Mouse (Mus musculus) hindbrain, embryonic 14.5 days (tissue): ENCODE data around the gene Sfi1. TPM values are rescaled to one million over a fixed set of nuclear protein-coding genes. Genes with fewer than 3 reads are reported as not detected.
A peak's percentile ranks its signal among the peaks of the same experiment; 100 is the strongest.
"Not testable (repeated sequence)": the region's sequence is repeated elsewhere in the genome, so short reads cannot be mapped to it uniquely, and the experiment has no call there.

Experiments
- ATAC-seq: fragments of 200-750 bp; cut with Nextera tagmentation; 2 replicates; pipeline ENCODE4 v1.8.0; 2017; ENCODE audit warnings: moderate number of reproducible peaks, mild to moderate bottlenecking, moderate TSS enrichment, moderate library complexity; ENCODE audit not compliant: low FRiP score
- DNase-seq: peaks from one replicate; pipeline ENCODE4 v3.0.0-alpha.2; 2015; ENCODE audit warnings: low spot score
- H3K27ac ChIP-seq: fragments of 300-500 bp; sonication (generic); 2 replicates; pipeline ENCODE4 v1.5.1; 2014; ENCODE audit warnings: mild to moderate bottlenecking, moderate library complexity
- H3K27me3 ChIP-seq: fragments of 300-500 bp; sonication (generic); 2 replicates; pipeline ENCODE4 v1.6.1; 2014; ENCODE audit warnings: mild to moderate bottlenecking, low read length, mixed read lengths; ENCODE audit not compliant: control insufficient read depth, insufficient read depth
- H3K36me3 ChIP-seq: fragments of 300-500 bp; sonication (generic); replicated peaks from 2 replicates; pipeline ENCODE4 v1.6.1; 2014; ENCODE audit not compliant: control insufficient read depth, insufficient read depth
- H3K4me1 ChIP-seq: fragments of 300-500 bp; sonication (generic); replicated peaks from 2 replicates; pipeline ENCODE4 v1.6.1; 2014; ENCODE audit warnings: antibody characterized with exemption, low read length, mixed read lengths; ENCODE audit not compliant: control insufficient read depth, insufficient read depth
- H3K4me2 ChIP-seq: fragments of 300-500 bp; sonication (generic); replicated peaks from 2 replicates; pipeline ENCODE4 v1.6.1; 2014; ENCODE audit warnings: mild to moderate bottlenecking, moderate library complexity
- H3K4me3 ChIP-seq: fragments of 300-500 bp; sonication (generic); replicated peaks from 2 replicates; pipeline ENCODE4 v1.5.1; 2014; ENCODE audit warnings: mild to moderate bottlenecking, low read length
- H3K9ac ChIP-seq: fragments of 300-500 bp; sonication (generic); 2 replicates; pipeline ENCODE4 v1.6.1; 2014
- H3K9me3 ChIP-seq: fragments of 300-500 bp; sonication (generic); 2 replicates; pipeline ENCODE4 v1.6.1; 2016; ENCODE audit warnings: low read length; ENCODE audit not compliant: control insufficient read depth
- WGBS: fragments of 180-500 bp; shearing (Covaris S2); extraction: QIAGEN DNeasy Blood & Tissue Kit; methylation state at CpG from one replicate; pipeline ENCODE4 v1.1.7; 2014; 5-methylcytosine and 5-hydroxymethylcytosine counted together
- polyA plus RNA-seq: library from polyadenylated mRNA; unstranded; fragments of >200 nt; fragmentation: Nextera tagmentation; extraction: Ambion mirVana; gene quantifications from 2 replicates; pipeline ENCODE4 v1.2.1, GENCODE M21; 2014

Sfi1 gene
- polyA plus RNA-seq, 1 experiment from 2014 or later: 11.3 TPM

GRCm38 (mm10) chr11:3138323-3138722, 54.9 kb downstream of the Sfi1 start:
- not testable (repeated sequence) for DNase-seq, H3K4me2 ChIP-seq, ATAC-seq, H3K27me3 ChIP-seq, H3K27ac ChIP-seq, H3K36me3 ChIP-seq, H3K9ac ChIP-seq, H3K4me1 ChIP-seq, H3K4me3 ChIP-seq
- 91% methylated on average over 2 of the region's 2 CpGs for WGBS
- peaks cover 16% of the 10 kb centered on the region for H3K9me3 ChIP-seq

- H3K4me1 ChIP-seq, H3K4me3 ChIP-seq, DNase-seq, H3K36me3 ChIP-seq, H3K27me3 ChIP-seq, H3K9ac ChIP-seq, H3K27ac ChIP-seq, H3K4me2 ChIP-seq: not testable (repeated sequence)
- H3K9me3 ChIP-seq: peaks cover 13% of the 10 kb centered on the region
- peak; percentile 13 for ATAC-seq
- 92% methylated on average over 4 of the region's 4 CpGs for WGBS
Observed at GRCm38 (mm10) chr11:3137279-3137678, 56.0 kb downstream of the Sfi1 start.

GRCm38 (mm10) chr11:3135956-3136355, 57.3 kb downstream of the Sfi1 start:
- H3K9me3 ChIP-seq: peaks cover 13% of the 10 kb centered on the region
- not testable (repeated sequence) for H3K4me2 ChIP-seq, H3K4me3 ChIP-seq, ATAC-seq, H3K27ac ChIP-seq, H3K4me1 ChIP-seq, DNase-seq, H3K36me3 ChIP-seq, H3K9ac ChIP-seq, H3K27me3 ChIP-seq
- WGBS: 88% methylated on average over 3 of the region's 3 CpGs

GRCm38 (mm10) chr11:3135391-3135790, 57.9 kb downstream of the Sfi1 start:
- not testable (repeated sequence) for H3K27me3 ChIP-seq, H3K9ac ChIP-seq, H3K4me1 ChIP-seq, DNase-seq, H3K36me3 ChIP-seq, ATAC-seq, H3K4me2 ChIP-seq, H3K27ac ChIP-seq, H3K4me3 ChIP-seq
- H3K9me3 ChIP-seq: peaks cover 13% of the 10 kb centered on the region
- 98% methylated on average over 5 of the region's 7 CpGs for WGBS

GRCm38 (mm10) chr11:3133360-3133759, 59.9 kb downstream of the Sfi1 start:
- H3K27ac ChIP-seq, H3K27me3 ChIP-seq, H3K4me1 ChIP-seq, H3K9ac ChIP-seq, DNase-seq, H3K4me3 ChIP-seq, H3K4me2 ChIP-seq: not testable (repeated sequence)
- Histone ChIP-seq H3K9me3 (peaks cover 16% of the 10 kb centered on the region), H3K36me3 (peaks cover 11% of the 10 kb centered on the region; the same call in 1 of the 2 replicates)
- peak; percentile 10 for ATAC-seq
- WGBS: no CpG with 5 or more reads among the region's 4 CpGs

- DNase-seq, H3K4me2 ChIP-seq, H3K4me1 ChIP-seq, H3K9ac ChIP-seq, H3K27me3 ChIP-seq, H3K4me3 ChIP-seq, H3K27ac ChIP-seq: not testable (repeated sequence)
- Histone ChIP-seq H3K9me3 (peaks cover 16% of the 10 kb centered on the region), H3K36me3 (peaks cover 11% of the 10 kb centered on the region; the same call in 1 of the 2 replicates)
- ATAC-seq: peak; percentile 9
- 86% methylated on average over 3 of the region's 3 CpGs for WGBS
Observed at GRCm38 (mm10) chr11:3132957-3133356, 60.3 kb downstream of the Sfi1 start.

- H3K9ac ChIP-seq, H3K27ac ChIP-seq, H3K4me3 ChIP-seq, H3K4me2 ChIP-seq, H3K4me1 ChIP-seq, DNase-seq, H3K27me3 ChIP-seq: not testable (repeated sequence)
- peak; percentile 32 for ATAC-seq
- peaks cover 11% of the 10 kb centered on the region; the same call in 1 of the 2 replicates for H3K36me3 ChIP-seq
- WGBS: 93% methylated on average over 9 of the region's 10 CpGs
- H3K9me3 ChIP-seq: peaks cover 17% of the 10 kb centered on the region
Observed at GRCm38 (mm10) chr11:3132001-3132400, 61.3 kb downstream of the Sfi1 start.

GRCm38 (mm10) chr11:3129852-3130251, 63.4 kb downstream of the Sfi1 start:
- H3K4me3 ChIP-seq, H3K4me1 ChIP-seq, DNase-seq, H3K27ac ChIP-seq, H3K9ac ChIP-seq, ATAC-seq, H3K4me2 ChIP-seq, H3K27me3 ChIP-seq: not testable (repeated sequence)
- H3K9me3 ChIP-seq: peaks cover 22% of the 10 kb centered on the region
- peaks cover 11% of the 10 kb centered on the region; the same call in 1 of the 2 replicates for H3K36me3 ChIP-seq
- WGBS: 92% methylated on average over 5 of the region's 8 CpGs

- peaks cover 11% of the 10 kb centered on the region; the same call in 1 of the 2 replicates for H3K36me3 ChIP-seq
- 90% methylated on average over 1 of the region's 2 CpGs for WGBS
- not testable (repeated sequence) for H3K4me3 ChIP-seq, H3K27me3 ChIP-seq, H3K4me2 ChIP-seq, H3K27ac ChIP-seq, ATAC-seq, H3K4me1 ChIP-seq, H3K9ac ChIP-seq, DNase-seq
- peaks cover 22% of the 10 kb centered on the region for H3K9me3 ChIP-seq
Observed at GRCm38 (mm10) chr11:3129276-3129675, 64.0 kb downstream of the Sfi1 start.

GRCm38 (mm10) chr11:3127303-3127795, 65.9 kb downstream of the Sfi1 start:
- Histone ChIP-seq H3K36me3 (peaks cover 11% of the 10 kb centered on the region; the same call in 1 of the 2 replicates), H3K9me3 (peaks cover 22% of the 10 kb centered on the region)
- H3K27me3 ChIP-seq, H3K27ac ChIP-seq, H3K4me1 ChIP-seq, H3K4me3 ChIP-seq, H3K4me2 ChIP-seq, DNase-seq, H3K9ac ChIP-seq: not testable (repeated sequence)
- ATAC-seq: peak; percentile 49
- 95% methylated on average over 5 of the region's 7 CpGs for WGBS
